Mouse (Mus musculus) testis, adult 2 months (tissue): ENCODE measurements around the gene Lbx2.
A peak's percentile ranks its signal among the peaks of the same experiment; 100 is the strongest.

Experiments used
- CTCF ChIP-seq: fragments of 200-500 bp; IDR thresholded peaks from 2 replicates; pipeline ENCODE4 v1.5.1; 2012; ENCODE audit warnings: low read depth, mild to moderate bottlenecking, inconsistent platforms, low read length, moderate library complexity; ENCODE audit not compliant: control insufficient read depth, insufficient read depth, insufficient replicate concordance
- POLR2A ChIP-seq: fragments of 200-500 bp; IDR thresholded peaks from 2 replicates; pipeline ENCODE4 v1.6.1; 2012; ENCODE audit warnings: low read depth, mild to moderate bottlenecking, inconsistent platforms, low read length, moderate library complexity; ENCODE audit not compliant: control insufficient read depth

DNA sequence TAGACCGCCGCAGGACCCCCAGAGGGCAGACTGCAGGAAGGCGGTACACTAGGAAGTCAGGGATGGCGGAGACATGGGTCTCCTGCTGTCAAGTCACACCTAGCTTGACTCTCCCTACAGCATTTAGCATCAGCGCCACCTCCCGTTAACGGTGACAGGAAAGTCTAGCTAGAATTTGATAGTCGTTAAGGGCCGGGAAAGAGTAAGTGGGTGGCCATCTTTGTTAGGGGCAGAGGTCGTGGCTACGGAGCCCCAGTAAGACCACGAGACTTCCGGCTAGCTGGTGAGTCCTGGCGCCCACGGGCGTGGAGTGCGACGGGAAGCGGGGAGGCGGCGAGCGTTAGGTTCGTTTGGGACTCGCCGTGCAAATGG, 15.1 kb downstream of the Lbx2 start, which contains the start of the genes Ccdc142 and Gm42688:
- TF ChIP-seq POLR2A, result peak; percentile 93
- TF ChIP-seq CTCF, result peak; percentile 30; the same call in 1 of the 2 replicates
